Mouse (Mus musculus): Measurements from ENCODE around the gene Pfdn4. TPM values are rescaled to one million over a fixed set of nuclear protein-coding genes. Genes with fewer than 3 reads are reported as not detected.

The Pfdn4 gene
- total and polyA plus RNA-seq, 2 experiments from 2014 or later: 94.1 to 157 TPM

GRCm38 (mm10) chr2:170487202-170487601 is 9.0 kb upstream of the Pfdn4 start:
- no peak for TF ChIP-seq CTCF (IDR thresholded peaks at IDR 0.05)
- H3K4me1 ChIP-seq (ENCODE audit: insufficient read depth, low read length): no peaks in the 10 kb centered on the region
- WGBS: 46% methylated on average over 7 of the region's 7 CpGs
- ATAC-seq (ENCODE audit: low FRiP score) (no peak), DNase-seq (ENCODE audit: low spot score) (peak; percentile 72)
- 0 out of 2 replicates have a peak overlapping the region, but pooled peaks have one; percentile 32 for H3K27ac ChIP-seq (ENCODE audit: low read depth, low read length)
- no peaks in the 10 kb centered on the region for H3K36me3 ChIP-seq (ENCODE audit: insufficient read depth, low read length)
- H3K9ac ChIP-seq (replicated peaks; ENCODE audit: low read length, poor library complexity, severe bottlenecking): no peak overlapping the region
- no peaks in the 10 kb centered on the region for H3K9me3 ChIP-seq (ENCODE audit: low read length)
- H3K4me2 ChIP-seq (ENCODE audit: low read depth, low read length, poor library complexity, severe bottlenecking): no peak overlapping the region
- H3K27me3 ChIP-seq (ENCODE audit: insufficient read depth, low read length): no peaks in the 10 kb centered on the region
- H3K4me3 ChIP-seq (ENCODE audit: low read depth, low read length): no peak overlapping the region

GRCm38 (mm10) chr2:170487890-170488502 is 8.2 kb upstream of the Pfdn4 start:
- Histone ChIP-seq H3K27ac (ENCODE audit: low read depth, low read length) (0 out of 2 replicates have a peak overlapping the region, but pooled peaks have one; percentile 32), H3K27me3 (ENCODE audit: insufficient read depth, low read length) (no peaks in the 10 kb centered on the region), H3K9me3 (ENCODE audit: low read length) (no peaks in the 10 kb centered on the region), H3K4me3 (ENCODE audit: low read depth, low read length) (no peak overlapping the region), H3K4me1 (ENCODE audit: insufficient read depth, low read length) (no peaks in the 10 kb centered on the region), H3K4me2 (ENCODE audit: low read depth, low read length, poor library complexity, severe bottlenecking) (0 out of 2 replicates have a peak overlapping the region, but pooled peaks have one; percentile 6), H3K9ac (replicated peaks; ENCODE audit: low read length, poor library complexity, severe bottlenecking) (no peak overlapping the region), H3K36me3 (ENCODE audit: insufficient read depth, low read length) (no peaks in the 10 kb centered on the region)
- peak; percentile 77 for TF ChIP-seq CTCF (IDR thresholded peaks at IDR 0.05)
- ATAC-seq (ENCODE audit: low FRiP score) (no peak), DNase-seq (ENCODE audit: low spot score) (peak; percentile 53)
- WGBS: 40% methylated on average over 26 of the region's 26 CpGs

- no peak for ATAC-seq (ENCODE audit: low FRiP score)
Measured at GRCm38 (mm10) chr2:170494784-170495710, 1.2 kb upstream of the Pfdn4 start.

GRCm38 (mm10) chr2:170497091-170497566 is 901 bp downstream of the Pfdn4 start, which contains the start of gene Cyp24a1:
TSS of gene Cyp24a1 (minus strand) at chr2:170497145.
- ATAC-seq (ENCODE audit: low FRiP score) (peak; percentile 41; the same call in 1 of the 2 replicates), DNase-seq (ENCODE audit: low spot score) (peak; percentile 34)
- H3K9ac ChIP-seq (replicated peaks; ENCODE audit: low read length, poor library complexity, severe bottlenecking): no peak within 1 kb of the TSS
- under 1% methylated on average over 34 of the region's 36 CpGs for WGBS
- H3K36me3 ChIP-seq (ENCODE audit: insufficient read depth, low read length): no peaks in the 10 kb centered on the region
- peak within 1 kb of the TSS; percentile 26; the same call in 1 of the 2 replicates for H3K4me3 ChIP-seq (ENCODE audit: low read depth, low read length)
- no peaks in the 10 kb centered on the region for H3K9me3 ChIP-seq (ENCODE audit: low read length)
- peak within 1 kb of the TSS; percentile 50 for H3K4me2 ChIP-seq (ENCODE audit: low read depth, low read length, poor library complexity, severe bottlenecking)
- TF ChIP-seq CTCF (IDR thresholded peaks at IDR 0.05): peak; percentile 37
- H3K4me1 ChIP-seq (ENCODE audit: insufficient read depth, low read length): no peaks in the 10 kb centered on the region; the same call in 1 of the 2 replicates
- peaks cover 26% of the 10 kb centered on the region for H3K27me3 ChIP-seq (ENCODE audit: insufficient read depth, low read length)
- no peak within 1 kb of the TSS for H3K27ac ChIP-seq (ENCODE audit: low read depth, low read length)

More at GRCm38 (mm10) chr2:170494784-170495710, 1.2 kb upstream of the Pfdn4 start:
- H3K4me2 ChIP-seq (ENCODE audit: low read depth, low read length, poor library complexity, severe bottlenecking): no peak overlapping the region
- no peak overlapping the region for H3K27ac ChIP-seq (ENCODE audit: low read depth, low read length)
- no peak overlapping the region for H3K4me3 ChIP-seq (ENCODE audit: low read depth, low read length)
- H3K9ac ChIP-seq (replicated peaks; ENCODE audit: low read length, poor library complexity, severe bottlenecking): no peak overlapping the region
- H3K9me3 ChIP-seq (ENCODE audit: low read length): no peaks in the 10 kb centered on the region
- H3K27me3 ChIP-seq (ENCODE audit: insufficient read depth, low read length): peaks cover 26% of the 10 kb centered on the region
- no peaks in the 10 kb centered on the region for H3K36me3 ChIP-seq (ENCODE audit: insufficient read depth, low read length)
- DNase-seq (ENCODE audit: low spot score): no peak
- 6% methylated on average over 31 of the region's 31 CpGs for WGBS
- TF ChIP-seq CTCF (IDR thresholded peaks at IDR 0.05): no peak
- H3K4me1 ChIP-seq (ENCODE audit: insufficient read depth, low read length): no peaks in the 10 kb centered on the region; the same call in 1 of the 2 replicates

GRCm38 (mm10) chr2:170498011-170498410 is 1.8 kb downstream of the Pfdn4 start:
- no peak for TF ChIP-seq CTCF (IDR thresholded peaks at IDR 0.05)
- Histone ChIP-seq H3K27me3 (ENCODE audit: insufficient read depth, low read length) (peaks cover 26% of the 10 kb centered on the region), H3K4me3 (ENCODE audit: low read depth, low read length) (no peak overlapping the region), H3K4me1 (ENCODE audit: insufficient read depth, low read length) (no peaks in the 10 kb centered on the region; the same call in 1 of the 2 replicates), H3K36me3 (ENCODE audit: insufficient read depth, low read length) (no peaks in the 10 kb centered on the region), H3K27ac (ENCODE audit: low read depth, low read length) (no peak overlapping the region), H3K9ac (replicated peaks; ENCODE audit: low read length, poor library complexity, severe bottlenecking) (no peak overlapping the region), H3K9me3 (ENCODE audit: low read length) (no peaks in the 10 kb centered on the region), H3K4me2 (ENCODE audit: low read depth, low read length, poor library complexity, severe bottlenecking) (no peak overlapping the region)
- no peak for ATAC-seq (ENCODE audit: low FRiP score)
- no peak for DNase-seq (ENCODE audit: low spot score)
- 34% methylated on average over 8 of the region's 8 CpGs for WGBS
